Mouse (Mus musculus): ENCODE measurements at regions not wholly inside any gene's neighbourhood (a gene's known extent, or its start where the extent isn't known, plus 50 kb on each side); places are given as distances from the start of the nearest gene placed in this dataset.

DNA sequence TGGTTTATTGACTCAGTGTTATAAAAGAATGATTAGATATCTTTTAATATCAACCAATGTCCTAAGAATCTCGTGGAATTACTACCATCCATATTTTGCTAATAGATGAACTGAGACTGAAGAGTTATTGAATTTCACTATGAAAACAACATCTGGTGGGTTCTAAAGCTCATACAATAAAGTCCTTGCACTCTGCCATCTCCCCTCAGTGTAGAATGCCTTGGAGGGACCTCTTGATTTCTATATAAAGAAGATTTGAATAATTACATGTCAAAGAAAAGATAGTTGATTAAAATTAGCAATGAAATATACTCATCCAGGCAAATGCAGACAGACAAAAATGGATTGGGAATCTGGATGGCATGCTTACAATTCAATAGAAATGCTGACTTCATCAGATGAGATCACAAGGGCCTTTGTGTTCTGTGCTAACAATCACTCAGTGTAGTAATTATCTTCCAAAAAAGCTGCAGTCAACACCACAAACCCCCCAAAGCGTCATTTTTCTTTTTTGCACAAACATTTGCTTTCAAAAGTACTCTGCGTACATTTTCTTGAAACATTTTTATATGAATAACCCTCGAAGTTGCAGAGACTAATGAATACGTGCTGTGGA lies 94.2 kb downstream of the Gm9733 start:
- no peak overlapping the region for H3K27ac ChIP-seq (replicated peaks; ENCODE audit: low read depth, low read length)
- no peak overlapping the region for H3K4me2 ChIP-seq (ENCODE audit: low read depth, severe bottlenecking)
- H3K36me3 ChIP-seq (ENCODE audit: control insufficient read depth, insufficient read depth, low read length): no peaks in the 10 kb centered on the region
- 86% methylated on average over 5 of the region's 5 CpGs for WGBS
- no peaks in the 10 kb centered on the region for H3K9me3 ChIP-seq (ENCODE audit: control insufficient read depth, low read length)
- H3K27me3 ChIP-seq (ENCODE audit: control insufficient read depth, insufficient read depth, low read length): no peaks in the 10 kb centered on the region
- H3K4me3 ChIP-seq (ENCODE audit: low read depth, low read length): no peak overlapping the region
- H3K4me1 ChIP-seq (ENCODE audit: control insufficient read depth, insufficient read depth, low read length): no peaks in the 10 kb centered on the region
- DNase-seq (ENCODE audit: low spot score) (no peak), ATAC-seq (ENCODE audit: insufficient number of reproducible peaks, low FRiP score, low TSS enrichment, low read depth) (no peak)
- H3K9ac ChIP-seq (ENCODE audit: low read length): no peak overlapping the region

GRCm38 (mm10) chr3:15242388-15242787 lies 89.7 kb downstream of the Gm9733 start:
- H3K4me2 ChIP-seq (ENCODE audit: low read depth, severe bottlenecking): no peak overlapping the region
- H3K9me3 ChIP-seq (ENCODE audit: control insufficient read depth, low read length): no peaks in the 10 kb centered on the region
- H3K27me3 ChIP-seq (ENCODE audit: control insufficient read depth, insufficient read depth, low read length): no peaks in the 10 kb centered on the region
- H3K4me3 ChIP-seq (ENCODE audit: low read depth, low read length): no peak overlapping the region
- DNase-seq (ENCODE audit: low spot score) (no peak), ATAC-seq (ENCODE audit: insufficient number of reproducible peaks, low FRiP score, low TSS enrichment, low read depth) (no peak)
- H3K36me3 ChIP-seq (ENCODE audit: control insufficient read depth, insufficient read depth, low read length): no peaks in the 10 kb centered on the region
- no peaks in the 10 kb centered on the region for H3K4me1 ChIP-seq (ENCODE audit: control insufficient read depth, insufficient read depth, low read length)
- H3K9ac ChIP-seq (ENCODE audit: low read length): no peak overlapping the region
- H3K27ac ChIP-seq (replicated peaks; ENCODE audit: low read depth, low read length): no peak overlapping the region

GRCm38 (mm10) chr3:15243584-15243983 lies 88.5 kb downstream of the Gm9733 start:
- no peaks in the 10 kb centered on the region for H3K27me3 ChIP-seq (ENCODE audit: control insufficient read depth, insufficient read depth, low read length)
- 69% methylated on average over 5 of the region's 5 CpGs for WGBS
- H3K9ac ChIP-seq (ENCODE audit: low read length): no peak overlapping the region
- H3K36me3 ChIP-seq (ENCODE audit: control insufficient read depth, insufficient read depth, low read length): no peaks in the 10 kb centered on the region
- no peaks in the 10 kb centered on the region for H3K4me1 ChIP-seq (ENCODE audit: control insufficient read depth, insufficient read depth, low read length)
- H3K27ac ChIP-seq (replicated peaks; ENCODE audit: low read depth, low read length): no peak overlapping the region
- ATAC-seq (ENCODE audit: insufficient number of reproducible peaks, low FRiP score, low TSS enrichment, low read depth) (no peak), DNase-seq (ENCODE audit: low spot score) (no peak)
- no peak overlapping the region for H3K4me2 ChIP-seq (ENCODE audit: low read depth, severe bottlenecking)
- H3K4me3 ChIP-seq (ENCODE audit: low read depth, low read length): no peak overlapping the region
- no peaks in the 10 kb centered on the region for H3K9me3 ChIP-seq (ENCODE audit: control insufficient read depth, low read length)

- peak; percentile 24 for DNase-seq (ENCODE audit: low spot score)
- no peaks in the 10 kb centered on the region for H3K4me1 ChIP-seq (ENCODE audit: control insufficient read depth, insufficient read depth, low read length)
- no peak overlapping the region for H3K4me2 ChIP-seq (ENCODE audit: low read depth, severe bottlenecking)
- H3K4me3 ChIP-seq (ENCODE audit: low read depth, low read length): no peak overlapping the region
- ATAC-seq (ENCODE audit: insufficient number of reproducible peaks, low FRiP score, low TSS enrichment, low read depth): no peak
- H3K9ac ChIP-seq (ENCODE audit: low read length): no peak overlapping the region
- H3K9me3 ChIP-seq (ENCODE audit: control insufficient read depth, low read length): no peaks in the 10 kb centered on the region
- 25% methylated on average over 6 of the region's 6 CpGs for WGBS
- no peak overlapping the region for H3K27ac ChIP-seq (replicated peaks; ENCODE audit: low read depth, low read length)
- no peaks in the 10 kb centered on the region for H3K36me3 ChIP-seq (ENCODE audit: control insufficient read depth, insufficient read depth, low read length)
- H3K27me3 ChIP-seq (ENCODE audit: control insufficient read depth, insufficient read depth, low read length): no peaks in the 10 kb centered on the region
Observed at GRCm38 (mm10) chr3:15244999-15245398, 87.1 kb downstream of the Gm9733 start.

Measured in limb, embryonic 11.5 days (tissue).